Mouse (Mus musculus) E14TG2a.4 (cell line): ENCODE measurements around the gene Rpl18.

Experiments
- CTCF ChIP-seq: conservative IDR thresholded peaks from 2 replicates; pipeline ENCODE4 v1.5.1; 2014; ENCODE audit warnings: low read length
- NANOG ChIP-seq: IDR thresholded peaks from 2 replicates; pipeline ENCODE4 v1.6.1; 2014; ENCODE audit warnings: borderline replicate concordance, low read length, mixed read lengths
- POU5F1 ChIP-seq: IDR thresholded peaks from 2 replicates; pipeline ENCODE4 v1.6.1; 2014; ENCODE audit warnings: low read length, borderline replicate concordance

DNA sequence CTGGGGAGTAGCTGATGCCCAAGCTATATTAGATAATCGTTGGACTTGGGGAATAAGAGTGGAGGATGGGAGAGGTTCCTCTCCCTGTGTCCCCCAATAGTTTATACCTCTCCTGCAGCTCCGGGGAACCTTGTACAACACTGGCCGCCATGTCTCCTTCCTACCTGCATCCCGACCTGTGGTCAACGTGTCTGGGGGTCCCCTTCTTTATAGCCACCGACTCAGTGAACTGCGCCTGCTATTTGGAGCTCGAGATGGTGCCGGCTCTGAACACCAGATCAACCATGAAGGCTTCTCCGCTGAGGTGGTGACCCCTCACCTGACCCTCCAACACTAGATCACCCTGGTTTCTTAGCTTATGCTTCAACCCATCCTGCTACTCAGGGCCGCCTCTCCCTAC is 12.9 kb upstream of the Rpl18 start:
- TF ChIP-seq CTCF (no peak), POU5F1 (no peak), NANOG (no peak)
